Mouse (Mus musculus) intestine, embryonic 16.5 days (tissue): ENCODE data around the gene Serpinb9c. TPM values are rescaled to one million over a fixed set of nuclear protein-coding genes. Genes with fewer than 3 reads are reported as not detected.

Experiments
- polyA plus RNA-seq: library from polyadenylated mRNA; unstranded; fragments of >200 nt; fragmentation: Nextera tagmentation; extraction: Ambion mirVana; gene quantifications from 2 replicates; pipeline ENCODE4 v1.2.1, GENCODE M21; 2015

The Serpinb9c gene
- polyA plus RNA-seq, 1 experiment from 2014 or later: not detected

Other genes with a start within 250 kb of the Serpinb9c start
- 3.7 TPM in 2 replicates for gene Serpinb6b, start 194.5 kb downstream of the Serpinb9c start, polyA plus RNA-seq
- gene Serpinb9, start 156.5 kb downstream of the Serpinb9c start, polyA plus RNA-seq: 7.3 and 7.4 TPM in 2 replicates
- gene Serpinb9b, start 132.3 kb downstream of the Serpinb9c start, polyA plus RNA-seq: 0.16 and 0.32 TPM in 2 replicates
- 0.15 and 0.18 TPM in 2 replicates for gene Serpinb1b, start 81.2 kb downstream of the Serpinb9c start, polyA plus RNA-seq
- gene Serpinb9d, start 33.2 kb upstream of the Serpinb9c start, polyA plus RNA-seq: not detected in 2 replicates
- not detected in 2 replicates for gene Serpinb9e, start 89.9 kb upstream of the Serpinb9c start, polyA plus RNA-seq
- not detected in 2 replicates for gene Serpinb9f, start 164.3 kb upstream of the Serpinb9c start, polyA plus RNA-seq
- not detected in 2 replicates for gene Gm11397, start 236.0 kb upstream of the Serpinb9c start, polyA plus RNA-seq